Mouse (Mus musculus) layer of hippocampus, adult 11-12 months (tissue): Measurements from ENCODE around the gene Gm30191.
"Not testable (repeated sequence)": the region's sequence is repeated elsewhere in the genome, so short reads cannot be mapped to it uniquely, and the experiment has no call there.

ENCODE experiments used
- DNase-seq: peaks from one replicate; pipeline ENCODE4 v3.0.0; 2022; ENCODE audit warnings: low spot score

The Gm30191 gene

GRCm38 (mm10) chr4:134287168-134287564 is 40.4 kb downstream of the Gm30191 start:
- peak; percentile 95 for DNase-seq

GRCm38 (mm10) chr4:134287575-134288025 is 40.9 kb downstream of the Gm30191 start, which contains the start of gene Pdik1l:
Pdik1l (minus strand) TSS chr4:134287895.
- peak; percentile 74 for DNase-seq

- peak; percentile 38 for DNase-seq
Observed at GRCm38 (mm10) chr4:134288397-134289256, 41.9 kb downstream of the Gm30191 start.

GRCm38 (mm10) chr4:134292067-134292466 is 45.3 kb downstream of the Gm30191 start:
- DNase-seq: peak; percentile 60

- no peak for DNase-seq
Observed at GRCm38 (mm10) chr4:134293061-134293691, 46.4 kb downstream of the Gm30191 start.

GRCm38 (mm10) chr4:134293692-134294163 is 47.0 kb downstream of the Gm30191 start:
- no peak for DNase-seq

GRCm38 (mm10) chr4:134296096-134296495 is 49.4 kb downstream of the Gm30191 start:
- not testable (repeated sequence) for DNase-seq

- DNase-seq: no peak
Observed at GRCm38 (mm10) chr4:134296523-134296922, 49.8 kb downstream of the Gm30191 start.

GRCm38 (mm10) chr4:134297369-134297768 is 50.6 kb downstream of the Gm30191 start:
- DNase-seq: no peak

GRCm38 (mm10) chr4:134298626-134299497 is 52.1 kb downstream of the Gm30191 start:
- DNase-seq: no peak

- no peak for DNase-seq
Observed at GRCm38 (mm10) chr4:134299498-134299810, 52.7 kb downstream of the Gm30191 start.
